Mouse (Mus musculus) stomach, embryonic 16.5 days (tissue): ENCODE data around the gene Dnaaf5. TPM values are rescaled to one million over a fixed set of nuclear protein-coding genes. Genes with fewer than 3 reads are reported as not detected.

Source experiments
- ATAC-seq: fragments of 200-750 bp; cut with Nextera tagmentation; 2 replicates; pipeline ENCODE4 v1.8.0; 2017; ENCODE audit warnings: moderate number of reproducible peaks, moderate TSS enrichment; ENCODE audit not compliant: insufficient read depth, low FRiP score
- H3K27ac ChIP-seq: fragments of 300-500 bp; sonication (generic); 2 replicates; pipeline ENCODE4 v1.5.1; 2014; ENCODE audit warnings: low read length
- H3K27me3 ChIP-seq: fragments of 300-500 bp; sonication (generic); 2 replicates; pipeline ENCODE4 v1.6.1; 2014; ENCODE audit warnings: low read length, control low read depth, mixed read lengths; ENCODE audit not compliant: control insufficient read depth, insufficient read depth
- H3K36me3 ChIP-seq: fragments of 300-500 bp; sonication (generic); 2 replicates; pipeline ENCODE4 v1.6.1; 2014; ENCODE audit warnings: low read length; ENCODE audit not compliant: control insufficient read depth, insufficient read depth
- H3K4me1 ChIP-seq: fragments of 300-500 bp; sonication (generic); 2 replicates; pipeline ENCODE4 v1.6.1; 2014; ENCODE audit warnings: low read length, control low read depth, mixed read lengths; ENCODE audit not compliant: control insufficient read depth, insufficient read depth
- H3K4me2 ChIP-seq: fragments of 300-500 bp; sonication (generic); 2 replicates; pipeline ENCODE4 v1.6.1; 2014; ENCODE audit warnings: low read depth, low read length, mixed read lengths
- H3K4me3 ChIP-seq: fragments of 300-500 bp; sonication (generic); replicated peaks from 2 replicates; pipeline ENCODE4 v1.5.1; 2014; ENCODE audit warnings: mild to moderate bottlenecking, low read length
- H3K9ac ChIP-seq: fragments of 300-500 bp; sonication (generic); 2 replicates; pipeline ENCODE4 v1.6.1; 2014; ENCODE audit warnings: low read length
- H3K9me3 ChIP-seq: fragments of 300-500 bp; sonication (generic); replicated peaks from 2 replicates; pipeline ENCODE4 v1.6.1; 2016; ENCODE audit warnings: low read length, control low read depth; ENCODE audit not compliant: control insufficient read depth
- WGBS: fragments of 180-500 bp; shearing (Covaris S2); extraction: QIAGEN DNeasy Blood & Tissue Kit; methylation state at CpG from one replicate; pipeline ENCODE4 v1.1.7; 2014; 5-methylcytosine and 5-hydroxymethylcytosine counted together
- polyA plus RNA-seq: library from polyadenylated mRNA; unstranded; fragments of >200 nt; fragmentation: Nextera tagmentation; extraction: Ambion mirVana; gene quantifications from 2 replicates; pipeline ENCODE4 v1.2.1, GENCODE M21; 2015

Gene Dnaaf5
- polyA plus RNA-seq, 1 experiment from 2014 or later, result 2.6 TPM

- WGBS, result 30% methylated on average over 10 of the region's 10 CpGs
- no peak overlapping the region for H3K27ac ChIP-seq
- H3K4me1 ChIP-seq, result peaks cover 5% of the 10 kb centered on the region; the same call in 1 of the 2 replicates
- H3K36me3 ChIP-seq, result peaks cover 14% of the 10 kb centered on the region
- H3K4me2 ChIP-seq, result no peak overlapping the region
- H3K9ac ChIP-seq, result peak overlapping the region; percentile 30; the same call in 1 of the 2 replicates
- no peaks in the 10 kb centered on the region for H3K27me3 ChIP-seq
- no peak overlapping the region for H3K4me3 ChIP-seq
- no peaks in the 10 kb centered on the region for H3K9me3 ChIP-seq
- no peak for ATAC-seq
Observed at GRCm38 (mm10) chr5:139174141-139174540, 24.1 kb downstream of the Dnaaf5 start.

GRCm38 (mm10) chr5:139174556-139175547 is 24.8 kb downstream of the Dnaaf5 start:
- WGBS, result 44% methylated on average over 10 of the region's 10 CpGs
- no peak overlapping the region for H3K27ac ChIP-seq

GRCm38 (mm10) chr5:139178895-139179631 is 29.0 kb downstream of the Dnaaf5 start:
- H3K4me3 ChIP-seq, result no peak overlapping the region
- peak; percentile 77 for ATAC-seq
- H3K27me3 ChIP-seq, result no peaks in the 10 kb centered on the region
- peaks cover 7% of the 10 kb centered on the region; the same call in 1 of the 2 replicates for H3K36me3 ChIP-seq
- H3K9ac ChIP-seq, result no peak overlapping the region
- no peak overlapping the region for H3K27ac ChIP-seq
- WGBS, result 25% methylated on average over 11 of the region's 11 CpGs
- no peak overlapping the region for H3K4me2 ChIP-seq
- H3K4me1 ChIP-seq, result peaks cover 2% of the 10 kb centered on the region; the same call in 1 of the 2 replicates
- no peaks in the 10 kb centered on the region for H3K9me3 ChIP-seq

More at GRCm38 (mm10) chr5:139174556-139175547, 24.8 kb downstream of the Dnaaf5 start:
- Histone ChIP-seq H3K4me1 (peaks cover 5% of the 10 kb centered on the region; the same call in 1 of the 2 replicates), H3K9me3 (no peaks in the 10 kb centered on the region), H3K4me2 (no peak overlapping the region), H3K4me3 (no peak overlapping the region), H3K36me3 (peaks cover 14% of the 10 kb centered on the region), H3K9ac (no peak overlapping the region), H3K27me3 (no peaks in the 10 kb centered on the region)
- ATAC-seq, result peak; percentile 49; the same call in 1 of the 2 replicates

GRCm38 (mm10) chr5:139183131-139183530 is 33.1 kb downstream of the Dnaaf5 start:
- no peaks in the 10 kb centered on the region for H3K9me3 ChIP-seq
- no peak overlapping the region for H3K4me3 ChIP-seq
- no peak for ATAC-seq
- H3K4me1 ChIP-seq, result no peaks in the 10 kb centered on the region
- no peak overlapping the region for H3K27ac ChIP-seq
- peaks cover 7% of the 10 kb centered on the region; the same call in 1 of the 2 replicates for H3K36me3 ChIP-seq
- WGBS, result 81% methylated on average over 2 of the region's 2 CpGs
- H3K4me2 ChIP-seq, result no peak overlapping the region
- H3K9ac ChIP-seq, result no peak overlapping the region
- no peaks in the 10 kb centered on the region for H3K27me3 ChIP-seq

GRCm38 (mm10) chr5:139183601-139184000 is 33.6 kb downstream of the Dnaaf5 start:
- Histone ChIP-seq H3K4me2 (no peak overlapping the region), H3K27me3 (no peaks in the 10 kb centered on the region), H3K9me3 (no peaks in the 10 kb centered on the region), H3K9ac (no peak overlapping the region), H3K4me1 (no peaks in the 10 kb centered on the region), H3K27ac (no peak overlapping the region), H3K4me3 (no peak overlapping the region), H3K36me3 (peaks cover 7% of the 10 kb centered on the region; the same call in 1 of the 2 replicates)
- WGBS, result 91% methylated on average over 9 of the region's 9 CpGs
- no peak for ATAC-seq

- Histone ChIP-seq H3K27ac (no peak overlapping the region), H3K9me3 (no peaks in the 10 kb centered on the region), H3K36me3 (peaks cover 7% of the 10 kb centered on the region; the same call in 1 of the 2 replicates), H3K4me1 (no peaks in the 10 kb centered on the region), H3K4me2 (no peak overlapping the region), H3K27me3 (no peaks in the 10 kb centered on the region), H3K4me3 (no peak overlapping the region), H3K9ac (no peak overlapping the region)
- ATAC-seq, result no peak
- 83% methylated on average over 4 of the region's 4 CpGs for WGBS
Observed at GRCm38 (mm10) chr5:139184897-139185296, 34.9 kb downstream of the Dnaaf5 start.

- ATAC-seq, result no peak
- Histone ChIP-seq H3K9me3 (no peaks in the 10 kb centered on the region), H3K36me3 (no peaks in the 10 kb centered on the region), H3K4me3 (no peak overlapping the region), H3K9ac (no peak overlapping the region), H3K4me1 (no peaks in the 10 kb centered on the region), H3K27me3 (no peaks in the 10 kb centered on the region), H3K4me2 (no peak overlapping the region), H3K27ac (no peak overlapping the region)
- WGBS, result 90% methylated on average over 5 of the region's 5 CpGs
Observed at GRCm38 (mm10) chr5:139189726-139190125, 39.7 kb downstream of the Dnaaf5 start.

- no peak for ATAC-seq
- H3K9ac ChIP-seq, result no peak overlapping the region
- no peak overlapping the region for H3K4me2 ChIP-seq
- no peak overlapping the region for H3K4me3 ChIP-seq
- 68% methylated on average over 5 of the region's 5 CpGs for WGBS
- no peaks in the 10 kb centered on the region for H3K4me1 ChIP-seq
- no peak overlapping the region for H3K27ac ChIP-seq
- H3K9me3 ChIP-seq, result no peaks in the 10 kb centered on the region
- H3K36me3 ChIP-seq, result no peaks in the 10 kb centered on the region
- no peaks in the 10 kb centered on the region for H3K27me3 ChIP-seq
Observed at GRCm38 (mm10) chr5:139190958-139191357, 40.9 kb downstream of the Dnaaf5 start.
